Mouse (Mus musculus) spleen, adult 2 months (tissue): ENCODE results near the gene Otud5.

Source experiments
- CTCF ChIP-seq: fragments of 200-500 bp; IDR thresholded peaks from 2 replicates; pipeline ENCODE4 v1.5.1; 2011; ENCODE audit warnings: mild to moderate bottlenecking, inconsistent platforms; ENCODE audit not compliant: insufficient read depth, insufficient read length, insufficient replicate concordance; ENCODE audit errors: extremely low read depth
- POLR2A ChIP-seq: fragments of 200-500 bp; IDR thresholded peaks from 2 replicates; pipeline ENCODE4 v1.6.1; 2011; ENCODE audit warnings: low read depth, low read length, inconsistent platforms

DNA sequence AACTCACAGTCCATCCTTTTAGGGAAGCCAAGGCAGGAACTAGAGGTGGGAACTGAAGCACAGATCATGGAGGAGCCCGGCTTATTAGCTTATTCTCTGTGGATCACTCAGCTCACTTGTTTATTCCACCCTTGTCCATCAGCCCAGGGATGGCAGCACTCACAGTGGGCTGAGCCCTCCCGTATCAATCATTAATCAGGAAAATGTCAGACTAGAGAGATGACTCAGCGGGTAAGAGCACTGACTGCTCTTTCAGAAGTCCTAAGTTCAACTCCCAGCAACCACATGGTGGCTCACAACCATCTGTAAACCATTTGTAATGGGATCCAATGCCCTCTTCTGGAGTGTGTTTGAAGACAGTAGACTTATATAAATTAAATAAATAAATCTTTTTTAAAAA is 43.8 kb upstream of the Otud5 start:
- no peak for TF ChIP-seq POLR2A
- no peak for TF ChIP-seq CTCF
